Mouse (Mus musculus): ENCODE measurements at regions not wholly inside any gene's neighbourhood (a gene's known extent, or its start where the extent isn't known, plus 50 kb on each side); places are given as distances from the start of the nearest gene placed in this dataset.
A peak's percentile ranks its signal among the peaks of the same experiment; 100 is the strongest.

DNA sequence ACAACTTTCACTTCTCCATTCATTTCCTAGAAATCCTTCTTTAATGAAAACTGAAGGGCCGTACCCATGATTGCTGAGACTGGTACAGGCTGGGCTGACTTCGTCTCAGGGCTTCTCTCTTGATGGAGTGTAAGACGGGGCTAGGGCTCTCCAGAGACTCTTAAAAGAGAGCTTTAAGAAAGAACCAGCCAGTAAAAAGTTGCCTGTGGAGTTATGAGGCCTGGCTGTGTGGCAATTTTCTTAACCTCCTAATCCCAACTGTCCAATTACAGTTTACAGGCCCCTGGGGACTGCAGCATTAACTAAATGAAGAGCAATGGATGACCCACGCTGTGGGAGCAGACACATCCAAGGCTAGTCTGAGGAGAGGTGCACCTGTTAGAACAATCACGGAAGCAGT is 177.1 kb upstream of the Prox1 start:
- no peaks in the 10 kb centered on the region for H3K9me3 ChIP-seq (ENCODE audit: control insufficient read depth, low read length)
- H3K9ac ChIP-seq (ENCODE audit: low read length): no peak overlapping the region
- DNase-seq (ENCODE audit: low spot score) (no peak), ATAC-seq (replicated peaks; ENCODE audit: low FRiP score) (no peak)
- peaks cover 9% of the 10 kb centered on the region for H3K27me3 ChIP-seq (ENCODE audit: control insufficient read depth, insufficient read depth, low read length)
- WGBS: 81% methylated on average over 5 of the region's 5 CpGs
- no peak overlapping the region for H3K4me2 ChIP-seq (ENCODE audit: low read depth, low read length, severe bottlenecking)
- H3K27ac ChIP-seq (ENCODE audit: low read depth, low read length): no peak overlapping the region
- no peaks in the 10 kb centered on the region for H3K4me1 ChIP-seq (replicated peaks; ENCODE audit: control insufficient read depth, insufficient read depth, low read length)
- no peaks in the 10 kb centered on the region for H3K36me3 ChIP-seq (ENCODE audit: control insufficient read depth, insufficient read depth, low read length)
- no peak overlapping the region for H3K4me3 ChIP-seq (ENCODE audit: low read depth, low read length)

DNA sequence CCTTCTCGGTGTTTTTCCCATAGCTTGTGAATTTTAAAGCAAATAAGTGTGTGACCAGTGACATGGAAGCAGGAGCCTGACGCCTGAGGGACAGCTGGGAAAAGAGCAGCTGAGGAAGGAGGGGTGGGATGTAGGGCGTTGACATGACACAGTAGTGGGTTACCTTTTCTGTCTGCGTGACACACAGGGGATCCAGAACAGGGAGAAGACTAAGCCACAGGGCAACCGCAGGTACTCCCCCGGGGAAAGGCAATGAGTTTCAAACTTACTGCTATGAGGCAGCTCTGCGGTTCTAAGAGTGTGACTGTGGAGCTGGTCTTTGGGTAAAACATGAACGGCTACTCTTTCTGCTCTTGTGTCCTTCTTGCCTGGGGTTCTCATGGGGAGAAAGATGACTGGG is 170.2 kb upstream of the Prox1 start:
- 88% methylated on average over 8 of the region's 8 CpGs for WGBS
- no peak overlapping the region for H3K9ac ChIP-seq (ENCODE audit: low read length)
- no peaks in the 10 kb centered on the region for H3K36me3 ChIP-seq (ENCODE audit: control insufficient read depth, insufficient read depth, low read length)
- no peak overlapping the region for H3K4me2 ChIP-seq (ENCODE audit: low read depth, low read length, severe bottlenecking)
- ATAC-seq (replicated peaks; ENCODE audit: low FRiP score): no peak
- no peak overlapping the region for H3K4me3 ChIP-seq (ENCODE audit: low read depth, low read length)
- no peaks in the 10 kb centered on the region for H3K9me3 ChIP-seq (ENCODE audit: control insufficient read depth, low read length)
- peaks cover 7% of the 10 kb centered on the region; the same call in 1 of the 2 replicates for H3K27me3 ChIP-seq (ENCODE audit: control insufficient read depth, insufficient read depth, low read length)
- H3K27ac ChIP-seq (ENCODE audit: low read depth, low read length): no peak overlapping the region
- no peak for DNase-seq (ENCODE audit: low spot score)
- H3K4me1 ChIP-seq (replicated peaks; ENCODE audit: control insufficient read depth, insufficient read depth, low read length): no peaks in the 10 kb centered on the region

- Histone ChIP-seq H3K36me3 (ENCODE audit: control insufficient read depth, insufficient read depth, low read length) (no peaks in the 10 kb centered on the region), H3K27ac (ENCODE audit: low read depth, low read length) (no peak overlapping the region), H3K9ac (ENCODE audit: low read length) (no peak overlapping the region), H3K4me1 (replicated peaks; ENCODE audit: control insufficient read depth, insufficient read depth, low read length) (no peaks in the 10 kb centered on the region), H3K4me3 (ENCODE audit: low read depth, low read length) (no peak overlapping the region), H3K27me3 (ENCODE audit: control insufficient read depth, insufficient read depth, low read length) (no peaks in the 10 kb centered on the region), H3K4me2 (ENCODE audit: low read depth, low read length, severe bottlenecking) (no peak overlapping the region), H3K9me3 (ENCODE audit: control insufficient read depth, low read length) (no peaks in the 10 kb centered on the region)
- WGBS: 33% methylated on average over 2 of the region's 2 CpGs
- DNase-seq (ENCODE audit: low spot score): no peak
- no peak for ATAC-seq (replicated peaks; ENCODE audit: low FRiP score)
Observed at GRCm38 (mm10) chr1:190334471-190334870, 164.0 kb upstream of the Prox1 start.

- H3K27ac ChIP-seq (ENCODE audit: low read depth, low read length): no peak overlapping the region
- no peaks in the 10 kb centered on the region for H3K36me3 ChIP-seq (ENCODE audit: control insufficient read depth, insufficient read depth, low read length)
- no peaks in the 10 kb centered on the region for H3K4me1 ChIP-seq (replicated peaks; ENCODE audit: control insufficient read depth, insufficient read depth, low read length)
- H3K9me3 ChIP-seq (ENCODE audit: control insufficient read depth, low read length): no peaks in the 10 kb centered on the region
- no peaks in the 10 kb centered on the region for H3K27me3 ChIP-seq (ENCODE audit: control insufficient read depth, insufficient read depth, low read length)
- no peak overlapping the region for H3K4me3 ChIP-seq (ENCODE audit: low read depth, low read length)
- DNase-seq (ENCODE audit: low spot score): no peak
- no peak overlapping the region for H3K9ac ChIP-seq (ENCODE audit: low read length)
- 40% methylated on average over 8 of the region's 8 CpGs for WGBS
- H3K4me2 ChIP-seq (ENCODE audit: low read depth, low read length, severe bottlenecking): no peak overlapping the region
- peak; percentile 42; the same call in 1 of the 2 replicates for ATAC-seq (replicated peaks; ENCODE audit: low FRiP score)
Observed at GRCm38 (mm10) chr1:190334053-190334452, 163.5 kb upstream of the Prox1 start.

DNA sequence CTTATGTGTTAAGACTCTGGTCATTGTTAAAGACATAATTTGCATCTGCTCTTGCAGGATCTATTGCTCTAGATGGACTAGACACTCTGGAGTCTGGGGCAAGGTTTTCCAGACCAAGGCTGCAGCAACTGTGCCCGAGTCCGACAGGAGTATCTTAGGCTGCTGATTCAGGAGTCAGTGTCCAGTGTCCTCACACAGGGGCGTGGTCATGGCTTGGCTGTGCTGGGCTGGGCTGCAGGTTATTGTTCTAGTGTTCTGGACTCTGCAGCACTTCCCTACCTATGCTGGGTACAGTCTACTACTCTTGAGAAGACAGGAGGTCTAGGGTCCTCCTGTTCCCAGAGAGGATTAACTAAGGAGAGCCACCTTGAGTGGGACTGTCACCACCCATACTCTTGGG is 161.5 kb upstream of the Prox1 start:
- no peaks in the 10 kb centered on the region for H3K9me3 ChIP-seq (ENCODE audit: control insufficient read depth, low read length)
- no peak for DNase-seq (ENCODE audit: low spot score)
- H3K4me1 ChIP-seq (replicated peaks; ENCODE audit: control insufficient read depth, insufficient read depth, low read length): no peaks in the 10 kb centered on the region
- no peaks in the 10 kb centered on the region; the same call in 1 of the 2 replicates for H3K27me3 ChIP-seq (ENCODE audit: control insufficient read depth, insufficient read depth, low read length)
- H3K9ac ChIP-seq (ENCODE audit: low read length): no peak overlapping the region
- ATAC-seq (replicated peaks; ENCODE audit: low FRiP score): no peak
- no peak overlapping the region for H3K4me2 ChIP-seq (ENCODE audit: low read depth, low read length, severe bottlenecking)
- no peak overlapping the region for H3K27ac ChIP-seq (ENCODE audit: low read depth, low read length)
- 75% methylated on average over 3 of the region's 3 CpGs for WGBS
- H3K4me3 ChIP-seq (ENCODE audit: low read depth, low read length): no peak overlapping the region
- no peaks in the 10 kb centered on the region for H3K36me3 ChIP-seq (ENCODE audit: control insufficient read depth, insufficient read depth, low read length)

GRCm38 (mm10) chr1:190324562-190324961 is 154.0 kb upstream of the Prox1 start:
- 95% methylated on average over 6 of the region's 6 CpGs for WGBS

DNA sequence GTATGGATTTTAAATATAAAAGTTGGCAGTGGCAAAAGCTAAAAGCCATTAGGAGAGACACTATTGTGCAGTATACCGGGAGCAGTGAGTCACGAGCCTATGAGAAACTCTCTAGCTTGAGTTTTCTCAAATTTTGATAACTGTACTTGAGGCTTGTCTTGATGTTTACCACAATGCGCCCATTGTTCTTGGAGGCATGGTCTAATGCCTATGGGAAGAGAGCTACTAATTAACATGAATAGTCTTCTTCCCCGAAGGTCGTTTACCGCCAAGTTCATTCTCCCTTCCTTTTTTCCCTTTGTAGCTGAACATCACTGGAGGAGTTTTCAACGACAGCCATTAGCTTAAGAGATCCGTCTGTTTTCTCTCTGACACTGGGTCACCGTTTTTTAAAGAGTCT is 153.2 kb upstream of the Prox1 start:
- Histone ChIP-seq H3K27me3 (ENCODE audit: control insufficient read depth, insufficient read depth, low read length) (no peaks in the 10 kb centered on the region; the same call in 1 of the 2 replicates), H3K9ac (ENCODE audit: low read length) (no peak overlapping the region), H3K4me3 (ENCODE audit: low read depth, low read length) (no peak overlapping the region), H3K36me3 (ENCODE audit: control insufficient read depth, insufficient read depth, low read length) (no peaks in the 10 kb centered on the region), H3K4me2 (ENCODE audit: low read depth, low read length, severe bottlenecking) (no peak overlapping the region), H3K27ac (ENCODE audit: low read depth, low read length) (no peak overlapping the region), H3K4me1 (replicated peaks; ENCODE audit: control insufficient read depth, insufficient read depth, low read length) (no peaks in the 10 kb centered on the region; the same call in 1 of the 2 replicates), H3K9me3 (ENCODE audit: control insufficient read depth, low read length) (no peaks in the 10 kb centered on the region)
- DNase-seq (ENCODE audit: low spot score) (no peak), ATAC-seq (replicated peaks; ENCODE audit: low FRiP score) (no peak)
- 63% methylated on average over 9 of the region's 9 CpGs for WGBS

More at GRCm38 (mm10) chr1:190324562-190324961, 154.0 kb upstream of the Prox1 start:
- no peaks in the 10 kb centered on the region; the same call in 1 of the 2 replicates for H3K4me1 ChIP-seq (replicated peaks; ENCODE audit: control insufficient read depth, insufficient read depth, low read length)
- H3K36me3 ChIP-seq (ENCODE audit: control insufficient read depth, insufficient read depth, low read length): no peaks in the 10 kb centered on the region
- H3K9ac ChIP-seq (ENCODE audit: low read length): no peak overlapping the region
- DNase-seq (ENCODE audit: low spot score) (no peak), ATAC-seq (replicated peaks; ENCODE audit: low FRiP score) (no peak)
- H3K4me3 ChIP-seq (ENCODE audit: low read depth, low read length): no peak overlapping the region
- no peak overlapping the region for H3K4me2 ChIP-seq (ENCODE audit: low read depth, low read length, severe bottlenecking)
- no peak overlapping the region for H3K27ac ChIP-seq (ENCODE audit: low read depth, low read length)
- H3K9me3 ChIP-seq (ENCODE audit: control insufficient read depth, low read length): no peaks in the 10 kb centered on the region
- no peaks in the 10 kb centered on the region; the same call in 1 of the 2 replicates for H3K27me3 ChIP-seq (ENCODE audit: control insufficient read depth, insufficient read depth, low read length)

DNA sequence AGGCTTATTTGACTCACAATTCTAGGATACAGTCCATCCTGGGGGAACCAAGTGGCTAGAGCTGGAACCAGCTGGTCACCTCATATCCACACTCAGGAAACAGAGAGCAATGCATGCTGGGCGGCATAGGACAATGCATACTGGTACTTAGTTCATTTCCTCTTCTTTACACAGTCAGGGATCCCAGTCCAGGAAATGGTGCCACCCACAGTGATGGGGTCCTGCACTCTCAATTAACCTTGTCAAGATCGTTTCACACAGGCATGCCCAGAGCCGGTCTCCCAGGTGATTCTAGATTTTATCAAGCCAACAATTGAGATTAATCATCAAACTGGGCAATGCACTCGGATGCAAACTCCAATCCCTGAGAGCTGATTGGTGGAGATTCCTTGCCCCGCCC is 145.7 kb upstream of the Prox1 start:
- Histone ChIP-seq H3K9me3 (ENCODE audit: control insufficient read depth, low read length) (no peaks in the 10 kb centered on the region), H3K9ac (ENCODE audit: low read length) (no peak overlapping the region), H3K4me2 (ENCODE audit: low read depth, low read length, severe bottlenecking) (no peak overlapping the region), H3K36me3 (ENCODE audit: control insufficient read depth, insufficient read depth, low read length) (no peaks in the 10 kb centered on the region), H3K4me3 (ENCODE audit: low read depth, low read length) (no peak overlapping the region), H3K4me1 (replicated peaks; ENCODE audit: control insufficient read depth, insufficient read depth, low read length) (no peaks in the 10 kb centered on the region), H3K27me3 (ENCODE audit: control insufficient read depth, insufficient read depth, low read length) (no peaks in the 10 kb centered on the region), H3K27ac (ENCODE audit: low read depth, low read length) (no peak overlapping the region)
- 79% methylated on average over 5 of the region's 5 CpGs for WGBS
- no peak for DNase-seq (ENCODE audit: low spot score)
- ATAC-seq (replicated peaks; ENCODE audit: low FRiP score): no peak

DNA sequence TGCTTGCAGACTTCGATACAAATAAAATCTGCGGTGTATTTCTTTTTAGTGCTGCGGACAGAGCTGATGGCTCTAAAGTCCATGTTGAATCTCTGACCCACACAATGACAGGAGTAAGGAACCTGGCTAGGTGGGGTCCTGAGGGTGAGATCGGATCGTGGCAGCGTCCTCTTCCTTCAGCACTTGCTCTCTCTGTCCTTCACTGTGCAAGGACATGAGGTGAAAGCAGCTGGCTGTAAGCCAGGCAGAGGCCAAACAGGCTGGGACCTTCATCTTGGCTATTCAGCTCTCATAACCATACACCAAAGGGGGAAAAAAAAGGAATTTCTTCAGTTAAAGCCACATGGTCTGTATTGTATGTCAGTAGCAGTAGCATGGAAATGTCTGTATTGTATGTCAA is 139.3 kb upstream of the Prox1 start:
- Histone ChIP-seq H3K27ac (ENCODE audit: low read depth, low read length) (no peak overlapping the region), H3K4me2 (ENCODE audit: low read depth, low read length, severe bottlenecking) (no peak overlapping the region), H3K9me3 (ENCODE audit: control insufficient read depth, low read length) (no peaks in the 10 kb centered on the region), H3K9ac (ENCODE audit: low read length) (no peak overlapping the region), H3K27me3 (ENCODE audit: control insufficient read depth, insufficient read depth, low read length) (no peaks in the 10 kb centered on the region), H3K4me1 (replicated peaks; ENCODE audit: control insufficient read depth, insufficient read depth, low read length) (no peaks in the 10 kb centered on the region), H3K36me3 (ENCODE audit: control insufficient read depth, insufficient read depth, low read length) (no peaks in the 10 kb centered on the region), H3K4me3 (ENCODE audit: low read depth, low read length) (no peak overlapping the region)
- ATAC-seq (replicated peaks; ENCODE audit: low FRiP score): no peak
- 95% methylated on average over 6 of the region's 6 CpGs for WGBS
- no peak for DNase-seq (ENCODE audit: low spot score)
